Mouse (Mus musculus) effector memory CD4-positive, alpha-beta T cell, adult 7 months (primary cell): ENCODE measurements around the gene Mmp17. TPM values are rescaled to one million over a fixed set of nuclear protein-coding genes. Genes with fewer than 3 reads are reported as not detected.

Experiments used
- polyA plus RNA-seq: library from polyadenylated mRNA; unstranded; fragments of 100-300 nt; shearing (Covaris generic); gene quantifications from one replicate; pipeline ENCODE4 v1.2.1, GENCODE M21; 2017

Mmp17 gene
- 2.6 TPM for polyA plus RNA-seq

GRCm38 (mm10) chr5:129583761-129584582 is at the start of gene Mmp17:
Gene Mmp17 (plus strand): TSS chr5:129584169.

Other genes with a start within 250 kb of the Mmp17 start
- 53.8 TPM for gene Sfswap, start 82.9 kb upstream of the Mmp17 start, polyA plus RNA-seq
- 1.4 TPM for gene Zfp11, start 85.9 kb downstream of the Mmp17 start, polyA plus RNA-seq
- gene Sept14, start 124.3 kb downstream of the Mmp17 start, polyA plus RNA-seq: 0.37 TPM
- gene Mrps17, start 131.3 kb downstream of the Mmp17 start, polyA plus RNA-seq: 63.8 TPM
- gene Nipsnap2, start 140.9 kb downstream of the Mmp17 start, polyA plus RNA-seq: 13.7 TPM
- 25.9 TPM for gene Psph, start 203.3 kb downstream of the Mmp17 start, polyA plus RNA-seq